Mouse (Mus musculus) cerebellum, adult 2 months (tissue): ENCODE data around the gene Speer4a. TPM values are rescaled to one million over a fixed set of nuclear protein-coding genes. Genes with fewer than 3 reads are reported as not detected.
"Not testable (repeated sequence)": the region's sequence is repeated elsewhere in the genome, so short reads cannot be mapped to it uniquely, and the experiment has no call there.

ENCODE experiments used
- DNase-seq, 2 experiments: peaks; one replicate each; pipeline ENCODE4 v3.0.0; 2021
- H3K27ac ChIP-seq: fragments of 200-500 bp; 2 replicates; pipeline ENCODE4 v1.5.1; 2012; ENCODE audit warnings: low read length, control low read depth, inconsistent platforms; ENCODE audit not compliant: insufficient read depth
- H3K27me3 ChIP-seq: fragments of 200-500 bp; 2 replicates; pipeline ENCODE4 v1.6.1; 2012; ENCODE audit warnings: inconsistent platforms, mild to moderate bottlenecking, low read length, moderate library complexity; ENCODE audit not compliant: control insufficient read depth, insufficient read depth
- H3K4me1 ChIP-seq: fragments of 200-500 bp; 2 replicates; pipeline ENCODE4 v1.6.1; 2011; ENCODE audit warnings: low read length; ENCODE audit not compliant: control insufficient read depth, insufficient read depth
- H3K4me3 ChIP-seq: fragments of 200-500 bp; replicated peaks from 2 replicates; pipeline ENCODE3; 2011; ENCODE audit warnings: mild to moderate bottlenecking, low read depth, low read length, control low read depth; ENCODE audit not compliant: insufficient read depth
- CTCF ChIP-seq: fragments of 200-500 bp; IDR thresholded peaks from 2 replicates; pipeline ENCODE4 v1.5.1; 2011; ENCODE audit warnings: low read depth, mild to moderate bottlenecking, control low read depth, low read length, moderate library complexity, borderline replicate concordance; ENCODE audit not compliant: insufficient read depth
- POLR2A ChIP-seq: fragments of 200-500 bp; IDR thresholded peaks from 2 replicates; pipeline ENCODE4 v1.6.1; 2011; ENCODE audit warnings: low read length, control low read depth, borderline replicate concordance; ENCODE audit not compliant: insufficient read depth
- WGBS: fragments of 180-500 bp; shearing (Covaris S2); methylation state at CpG from one replicate; pipeline ENCODE4 v1.1.7; 2018; 5-methylcytosine and 5-hydroxymethylcytosine counted together
- polyA plus RNA-seq: library from polyadenylated mRNA; depleted of rRNA; stranded (reverse); fragments of >200 nt; gene quantifications from 2 replicates; pipeline ENCODE4 v1.2.3, GENCODE M21; 2012; rRNA removed

Gene Speer4a
- polyA plus RNA-seq: 0.06 and 0.07 TPM in 2 replicates

GRCm38 (mm10) chr5:26039458-26039857, at the start of gene Speer4a:
Gene Speer4a, minus strand, starts transcription at chr5:26039558.
- H3K27ac ChIP-seq, DNase-seq, H3K4me1 ChIP-seq, H3K4me3 ChIP-seq, H3K27me3 ChIP-seq: not testable (repeated sequence)
- WGBS: 76% methylated on average over 2 of the region's 2 CpGs

- not testable (repeated sequence) for H3K27ac ChIP-seq, H3K27me3 ChIP-seq, DNase-seq, H3K4me1 ChIP-seq, H3K4me3 ChIP-seq
Measured at GRCm38 (mm10) chr5:26079023-26079422, 39.7 kb upstream of the Speer4a start.

- Histone ChIP-seq H3K27me3 (no peaks in the 10 kb centered on the region), H3K4me1 (no peaks in the 10 kb centered on the region), H3K27ac (no peak overlapping the region), H3K4me3 (no peak overlapping the region)
- 70% methylated on average over 24 of the region's 24 CpGs for WGBS
- DNase-seq: no peak
- no peak for TF ChIP-seq CTCF
- TF ChIP-seq POLR2A: no peak
Measured at GRCm38 (mm10) chr5:26070716-26071115, 31.4 kb upstream of the Speer4a start.

- no CpG with 5 or more reads among the region's 2 CpGs for WGBS
- not testable (repeated sequence) for DNase-seq, H3K4me1 ChIP-seq, H3K27me3 ChIP-seq, H3K27ac ChIP-seq, H3K4me3 ChIP-seq
Measured at GRCm38 (mm10) chr5:26058481-26058880, 19.1 kb upstream of the Speer4a start, which contains the start of gene Gm7347. Gene Gm7347, minus strand, starts transcription at chr5:26058581.

- no CpG with 5 or more reads among the region's 3 CpGs for WGBS
- H3K4me3 ChIP-seq, DNase-seq, H3K27ac ChIP-seq, H3K27me3 ChIP-seq, H3K4me1 ChIP-seq: not testable (repeated sequence)
Measured at GRCm38 (mm10) chr5:26022816-26023215, 16.5 kb downstream of the Speer4a start, which contains the start of gene Gm5862. Gene Gm5862, minus strand, starts transcription at chr5:26022916.

GRCm38 (mm10) chr5:26007697-26008096, 31.7 kb downstream of the Speer4a start:
- not testable (repeated sequence) for H3K4me3 ChIP-seq, H3K27ac ChIP-seq, H3K4me1 ChIP-seq, H3K27me3 ChIP-seq
- peak in 1 of 2 experiments; percentile 4 for DNase-seq
- WGBS: 15% methylated on average over 7 of the region's 7 CpGs

- not testable (repeated sequence) for H3K27ac ChIP-seq, H3K4me1 ChIP-seq, H3K27me3 ChIP-seq
- TF ChIP-seq CTCF: peak; percentile 25; the same call in 1 of the 2 replicates
- DNase-seq: peak; percentile 59 to 65
- H3K4me3 ChIP-seq: peak overlapping the region; percentile 33
- 9% methylated on average over 45 of the region's 45 CpGs for WGBS
Measured at GRCm38 (mm10) chr5:26006937-26007695, 32.2 kb downstream of the Speer4a start.

GRCm38 (mm10) chr5:26004698-26005097, 34.7 kb downstream of the Speer4a start, which contains the start of gene Gm1979:
Gene Gm1979, minus strand, starts transcription at chr5:26004798.
- not testable (repeated sequence) for H3K27ac ChIP-seq, DNase-seq, H3K4me3 ChIP-seq, H3K27me3 ChIP-seq, H3K4me1 ChIP-seq
- WGBS: 100% methylated on average over 1 of the region's 2 CpGs

GRCm38 (mm10) chr5:25988550-25988949, 50.8 kb downstream of the Speer4a start, which contains the start of gene Gm21698:
Gene Gm21698, minus strand, starts transcription at chr5:25988650.
- not testable (repeated sequence) for H3K27ac ChIP-seq, DNase-seq, H3K27me3 ChIP-seq, H3K4me3 ChIP-seq, H3K4me1 ChIP-seq
- no CpG with 5 or more reads among the region's 3 CpGs for WGBS

Other genes with a start within 250 kb of the Speer4a start
- gene Gm21663, start 97.2 kb downstream of the Speer4a start, polyA plus RNA-seq: not detected in 2 replicates
- 0.10 TPM in 1 of 2 replicates, not detected in the other for gene Gm21671, start 85.1 kb downstream of the Speer4a start, polyA plus RNA-seq
- not detected in 2 replicates for gene Gm21680, start 66.9 kb downstream of the Speer4a start, polyA plus RNA-seq
- gene Gm21698, start 50.9 kb downstream of the Speer4a start, polyA plus RNA-seq: 0.03 and 0.25 TPM in 2 replicates
- gene Gm1979, start 34.8 kb downstream of the Speer4a start, polyA plus RNA-seq: 0.14 TPM in 1 of 2 replicates, not detected in the other
- gene Gm5862, start 16.6 kb downstream of the Speer4a start, polyA plus RNA-seq: not detected in 2 replicates
- gene Gm7347, start 19.0 kb upstream of the Speer4a start, polyA plus RNA-seq: 0.03 TPM in 1 of 2 replicates, not detected in the other
- not detected in 2 replicates for gene Gm10471, start 49.7 kb upstream of the Speer4a start, polyA plus RNA-seq
- gene 5031410I06Rik, start 65.8 kb upstream of the Speer4a start, polyA plus RNA-seq: not detected in 2 replicates
- not detected in 2 replicates for gene Gm10220, start 81.9 kb upstream of the Speer4a start, polyA plus RNA-seq
- gene Gm7361, start 218.1 kb upstream of the Speer4a start, polyA plus RNA-seq: 1.0 and 1.5 TPM in 2 replicates